Mouse (Mus musculus): ENCODE data around the gene Tle3.

DNA sequence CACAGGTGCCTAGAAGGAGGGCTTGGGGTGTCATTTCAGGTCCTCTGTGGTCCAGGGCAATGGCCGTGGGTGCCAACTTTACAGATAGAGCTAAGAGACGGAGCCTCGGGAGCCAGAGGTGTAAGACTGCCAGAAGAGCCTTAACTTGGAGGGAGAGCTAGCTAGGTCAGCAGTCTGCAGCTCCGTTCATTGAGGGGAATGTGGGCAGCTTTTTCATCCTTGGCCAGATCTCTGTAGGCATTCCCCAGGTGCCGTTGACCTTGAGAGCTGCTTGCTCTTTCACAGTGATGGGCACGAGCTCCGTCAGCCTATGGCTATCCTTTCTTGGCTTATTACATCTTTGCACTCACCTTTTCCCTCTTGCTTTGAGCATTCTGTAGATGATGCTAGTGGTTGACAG lies 28.0 kb downstream of the Tle3 start:
- TF ChIP-seq CTCF (IDR thresholded peaks at IDR 0.05; ENCODE audit: low read depth) (no peak), EP300 (IDR thresholded peaks at IDR 0.05; ENCODE audit: low read depth) (no peak)

Data from liver, postnatal 0 days (tissue).